Comparison of ENCODE assay signal across 24 mouse cellular contexts in the genomic region with DNA sequence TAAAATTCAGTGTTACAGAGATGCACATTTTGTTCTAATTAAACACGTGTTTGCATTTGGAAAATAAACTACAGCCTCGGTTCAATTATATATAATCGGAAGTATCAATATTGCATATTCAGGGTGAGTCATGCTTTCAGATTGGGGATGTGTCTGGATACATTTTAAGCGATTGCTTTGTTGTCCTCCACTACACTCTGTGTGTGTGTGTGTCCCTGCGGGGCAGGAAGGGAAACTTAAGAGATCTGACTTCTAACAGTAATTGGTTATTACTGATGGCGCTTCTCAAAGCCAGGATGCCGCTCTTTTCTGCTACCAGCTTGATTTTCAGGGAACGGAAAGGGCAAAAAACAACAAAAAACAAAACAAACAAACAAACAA.
"Had no signal": no experiment of that assay in that cellular context is flagged by ENCODE, and none has a peak within 500 bp of the region (broad histone marks: within the 10 kb centered on the region; RNA-seq: fewer than 3 reads in every experiment).

No protein-coding gene starts in this region.

- H3K27me3 ChIP-seq: limb, embryonic 13.5 days; liver, embryonic 12.5 days; liver, embryonic 15.5 days; lung, embryonic 15.5 days; megakaryocyte, embryonic 14.5 days had no signal

- H3K4me2 ChIP-seq: limb, embryonic 13.5 days; liver, embryonic 12.5 days; liver, embryonic 15.5 days; lung, embryonic 15.5 days had no signal

- H3K9ac ChIP-seq: limb, embryonic 13.5 days; liver, embryonic 12.5 days; liver, embryonic 15.5 days; lung, embryonic 15.5 days had no signal

- ATAC-seq: liver, embryonic 12.5 days had no signal

- DNase-seq: kidney, adult 2 months; kidney, postnatal 25 days; layer of hippocampus, adult 9-11 months; liver; lung, adult 18-20 months; lung, postnatal 10 days; lung, postnatal 36 days; right cerebral cortex, adult 18-20 months; right cerebral cortex, postnatal 14 days; right cerebral cortex, postnatal 4 days; thymus, adult 2 months; thymus, postnatal 14 days; thymus, postnatal 4 days had no signal

- H3K4me3 ChIP-seq: layer of hippocampus, adult 2 months; limb, embryonic 10.5 days; limb, embryonic 13.5 days; liver, embryonic 12.5 days; liver, embryonic 15.5 days; lung, embryonic 15.5 days; megakaryocyte, embryonic 14.5 days; midbrain, embryonic 10.5 days; myocyte had no signal

- H3K4me1 ChIP-seq: liver, embryonic 12.5 days; liver, embryonic 15.5 days; lung, embryonic 15.5 days had no signal

- H3K27ac ChIP-seq: kidney, postnatal 0 days; layer of hippocampus, adult 2 months; limb, embryonic 10.5 days; limb, embryonic 13.5 days; liver, embryonic 12.5 days; liver, embryonic 15.5 days; lung, embryonic 15.5 days; stomach, postnatal 0 days had no signal

- H3K9me3 ChIP-seq: limb, embryonic 10.5 days; limb, embryonic 13.5 days; liver, embryonic 12.5 days; liver, embryonic 15.5 days; lung, embryonic 15.5 days; midbrain, embryonic 10.5 days had no signal

- H3K36me3 ChIP-seq: limb, embryonic 10.5 days; limb, embryonic 13.5 days; liver, embryonic 12.5 days; liver, embryonic 15.5 days; lung, embryonic 15.5 days; midbrain, embryonic 10.5 days had no signal
